Mouse (Mus musculus) common myeloid progenitor, adult 5-6 weeks (primary cell): Measurements from ENCODE around the gene Prokr2. TPM values are rescaled to one million over a fixed set of nuclear protein-coding genes. Genes with fewer than 3 reads are reported as not detected.
"Not testable (repeated sequence)": the region's sequence is repeated elsewhere in the genome, so short reads cannot be mapped to it uniquely, and the experiment has no call there.

Experiments
- ATAC-seq: replicated peaks from 2 replicates; pipeline ENCODE4 v1.8.0; 2016; ENCODE audit warnings: low read depth, mild to moderate bottlenecking, moderate TSS enrichment, inconsistent platforms; ENCODE audit not compliant: poor library complexity, severe bottlenecking
- total RNA-seq: library from RNA; stranded (forward); fragments of 200-1000, 187-1606 nt; gene quantifications from 2 replicates; pipeline ENCODE4 v1.2.3, GENCODE M21; 2017

Gene Prokr2
- total RNA-seq, 1 experiment from 2014 or later, result not detected

- no peak for ATAC-seq
These were observed 94.0 kb downstream of the Prokr2 start for GRCm38 (mm10) chr2:132291265-132291664.

- no peak for ATAC-seq
These were observed 94.4 kb downstream of the Prokr2 start for GRCm38 (mm10) chr2:132290808-132291207.

GRCm38 (mm10) chr2:132289213-132289612 lies 96.0 kb downstream of the Prokr2 start:
- ATAC-seq, result not testable (repeated sequence)

Other genes with a start within 250 kb of the Prokr2 start
- 8.2 and 22.5 TPM in 2 replicates for gene Slc23a2, start 240.3 kb downstream of the Prokr2 start, total RNA-seq
- 33.5 and 41.2 TPM in 2 replicates for gene Tmem230, start 137.6 kb downstream of the Prokr2 start, total RNA-seq
- 619 and 635 TPM in 2 replicates for gene Pcna, start 132.1 kb downstream of the Prokr2 start, total RNA-seq
- 8.6 and 14.6 TPM in 2 replicates for gene Cds2, start 122.3 kb downstream of the Prokr2 start, total RNA-seq
- gene Gpcpd1, start 202.3 kb upstream of the Prokr2 start, total RNA-seq, result 29.5 and 61.5 TPM in 2 replicates